Mouse (Mus musculus) MEL (cell line): ENCODE measurements around the gene Cxcr6. TPM values are rescaled to one million over a fixed set of nuclear protein-coding genes. Genes with fewer than 3 reads are reported as not detected.

Source experiments
- DNase-seq: peaks from one replicate; pipeline ENCODE4 v3.0.0; 2011; ENCODE audit warnings: low read depth, low spot score
- H3K27ac ChIP-seq: 2 replicates; pipeline ENCODE4 v1.5.1; 2012; ENCODE audit warnings: low read depth, mild to moderate bottlenecking, control low read depth, low read length, moderate library complexity; ENCODE audit not compliant: control insufficient read depth
- H3K27me3 ChIP-seq, 2 experiments: fragments of 150-350 bp in 1 of 2; sonication (generic) in 1 of 2; 2 replicates each; pipeline ENCODE4 v1.6.1; 2012; ENCODE audit warnings: low read length in 2 of 2, mild to moderate bottlenecking in 2 of 2, improper control_type of control experiment in 1 of 2, moderate library complexity in 1 of 2; ENCODE audit not compliant: insufficient read depth in 2 of 2, control insufficient read depth in 1 of 2
- H3K36me3 ChIP-seq, 2 experiments: 2 replicates each; pipeline ENCODE4 v1.6.1; 2012 to 2014; ENCODE audit warnings: low read length in 2 of 2, improper control_type of control experiment in 1 of 2, inconsistent platforms in 1 of 2, mild to moderate bottlenecking in 1 of 2; ENCODE audit not compliant: insufficient read depth in 2 of 2, control insufficient read depth in 1 of 2
- H3K4me1 ChIP-seq, 2 experiments: fragments of 150-350 bp in 1 of 2; sonication (generic) in 1 of 2; 2 replicates each; pipeline ENCODE4 v1.6.1; 2012; ENCODE audit warnings: low read length in 2 of 2, improper control_type of control experiment in 1 of 2, mild to moderate bottlenecking in 1 of 2; ENCODE audit not compliant: insufficient read depth in 2 of 2, control insufficient read depth in 1 of 2
- H3K4me3 ChIP-seq, 2 experiments: fragments of 150-350 bp in 1 of 2; sonication (generic) in 1 of 2; 2 replicates each; pipeline ENCODE4 v1.5.1; 2012; ENCODE audit warnings: low read depth in 2 of 2, low read length in 2 of 2, mild to moderate bottlenecking in 2 of 2, moderate library complexity in 2 of 2, control low read depth in 1 of 2, improper control_type of control experiment in 1 of 2; ENCODE audit not compliant: control insufficient read depth in 1 of 2, insufficient read depth in 1 of 2
- H3K79me2 ChIP-seq: 2 replicates; pipeline ENCODE4 v1.6.1; 2012; ENCODE audit warnings: mild to moderate bottlenecking, low read length, moderate library complexity; ENCODE audit not compliant: control insufficient read depth, poor library complexity, insufficient read depth
- H3K9ac ChIP-seq: 2 replicates; pipeline ENCODE4 v1.6.1; 2012; ENCODE audit warnings: low read depth, mild to moderate bottlenecking, control low read depth, low read length, moderate library complexity; ENCODE audit not compliant: control insufficient read depth, poor library complexity, severe bottlenecking
- H3K9me3 ChIP-seq: fragments of 150-350 bp; sonication (generic); replicated peaks from 2 replicates; pipeline ENCODE4 v1.6.1; 2012; ENCODE audit warnings: mild to moderate bottlenecking, low read length, improper control_type of control experiment, moderate library complexity; ENCODE audit not compliant: insufficient read depth
- CHD1 ChIP-seq: IDR thresholded peaks from 2 replicates; pipeline ENCODE4 v1.6.1; 2012; ENCODE audit warnings: low read depth, mild to moderate bottlenecking, inconsistent platforms, low read length, improper control_type of control experiment
- CHD2 ChIP-seq: IDR thresholded peaks from 2 replicates; pipeline ENCODE4 v1.6.1; 2011; ENCODE audit warnings: low read length, improper control_type of control experiment
- CTCF ChIP-seq, 3 experiments: IDR thresholded peaks in 2 of 3; conservative IDR thresholded peaks in 1 of 3; 2 replicates each; pipeline ENCODE4 v1.5.1; 2011 to 2012; ENCODE audit warnings: low read length in 3 of 3, low read depth in 2 of 3, mild to moderate bottlenecking in 2 of 3, improper control_type of control experiment in 1 of 3, inconsistent platforms in 1 of 3, mixed read lengths in 1 of 3, moderate library complexity in 1 of 3; ENCODE audit not compliant: control insufficient read depth in 1 of 3, insufficient read depth in 1 of 3, poor library complexity in 1 of 3, severe bottlenecking in 1 of 3
- E2F4 ChIP-seq: IDR thresholded peaks from 2 replicates; pipeline ENCODE4 v1.6.1; 2011; ENCODE audit warnings: low read depth, low read length, improper control_type of control experiment, borderline replicate concordance
- ELF1 ChIP-seq: IDR thresholded peaks from 2 replicates; pipeline ENCODE4 v1.6.1; 2014; ENCODE audit warnings: low read depth, mild to moderate bottlenecking, inconsistent platforms, low read length, improper control_type of control experiment, moderate library complexity
- ETS1 ChIP-seq: IDR thresholded peaks from 2 replicates; pipeline ENCODE4 v1.6.1; 2012; ENCODE audit warnings: low read depth, mild to moderate bottlenecking, inconsistent platforms, low read length, improper control_type of control experiment, moderate library complexity
- GATA1 ChIP-seq: IDR thresholded peaks from 2 replicates; pipeline ENCODE4 v1.6.1; 2011; ENCODE audit warnings: low read depth, low read length, improper control_type of control experiment
- HCFC1 ChIP-seq: IDR thresholded peaks from 2 replicates; pipeline ENCODE4 v1.6.1; 2012; ENCODE audit warnings: low read depth, mild to moderate bottlenecking, inconsistent platforms, low read length, improper control_type of control experiment, moderate library complexity
- KAT2A ChIP-seq: conservative IDR thresholded peaks from 2 replicates; pipeline ENCODE4 v1.6.1; 2012; ENCODE audit warnings: low read depth, low read length, improper control_type of control experiment, inconsistent platforms
- MAFK ChIP-seq: IDR thresholded peaks from 2 replicates; pipeline ENCODE4 v1.6.1; 2011; ENCODE audit warnings: low read depth, mild to moderate bottlenecking, low read length, improper control_type of control experiment, borderline replicate concordance
- MAX ChIP-seq: IDR thresholded peaks from 2 replicates; pipeline ENCODE4 v1.6.1; 2011; ENCODE audit warnings: low read length, improper control_type of control experiment
- MEF2A ChIP-seq: IDR thresholded peaks from 2 replicates; pipeline ENCODE4 v1.6.1; 2014; ENCODE audit warnings: low read depth, mild to moderate bottlenecking, inconsistent platforms, low read length, improper control_type of control experiment; ENCODE audit not compliant: poor library complexity, insufficient replicate concordance, severe bottlenecking; ENCODE audit errors: extremely low read depth
- MYB ChIP-seq: IDR thresholded peaks from 2 replicates; pipeline ENCODE4 v1.6.1; 2011; ENCODE audit warnings: mild to moderate bottlenecking, low read depth, low read length, improper control_type of control experiment
- MYC ChIP-seq: IDR thresholded peaks from 2 replicates; pipeline ENCODE4 v1.6.1; 2011; ENCODE audit warnings: low read depth, mild to moderate bottlenecking, low read length, improper control_type of control experiment, moderate library complexity
- RAD21 ChIP-seq: IDR thresholded peaks from 2 replicates; pipeline ENCODE4 v1.6.1; 2011; ENCODE audit warnings: mild to moderate bottlenecking, low read depth, low read length, improper control_type of control experiment
- RCOR1 ChIP-seq: IDR thresholded peaks from 2 replicates; pipeline ENCODE4 v1.6.1; 2012; ENCODE audit warnings: low read depth, mild to moderate bottlenecking, inconsistent platforms, low read length, improper control_type of control experiment
- SMC3 ChIP-seq: IDR thresholded peaks from 2 replicates; pipeline ENCODE4 v1.6.1; 2011; ENCODE audit warnings: low read depth, low read length, improper control_type of control experiment
- TBP ChIP-seq: IDR thresholded peaks from 2 replicates; pipeline ENCODE4 v1.8.0; 2011; ENCODE audit warnings: low read depth, low read length, improper control_type of control experiment
- TCF12 ChIP-seq: IDR thresholded peaks from 2 replicates; pipeline ENCODE4 v1.6.1; 2014; ENCODE audit warnings: low read depth, mild to moderate bottlenecking, inconsistent platforms, low read length, improper control_type of control experiment, moderate library complexity
- ZC3H11A ChIP-seq: IDR thresholded peaks from 2 replicates; pipeline ENCODE4 v1.6.1; 2012; ENCODE audit warnings: low read depth, mild to moderate bottlenecking, inconsistent platforms, low read length, improper control_type of control experiment
- ZNF384 ChIP-seq: IDR thresholded peaks from 2 replicates; pipeline ENCODE4 v1.6.1; 2012; ENCODE audit warnings: low read depth, mild to moderate bottlenecking, inconsistent platforms, low read length, improper control_type of control experiment
- polyA plus RNA-seq, 2 experiments: library from polyadenylated mRNA; stranded (reverse) in 1 of 2; unstranded in 1 of 2; fragments of >175 nt in 1 of 2; fragments of >200 nt in 1 of 2; gene quantifications; 2 replicates each; pipeline versions ENCODE4 v1.2.1 to v1.2.4; 2012; ENCODE audit warnings: low replicate concordance in 2 of 2, low read depth in 1 of 2; ENCODE audit not compliant: insufficient read length in 2 of 2, insufficient read depth in 1 of 2, missing spikeins in 1 of 2
- total RNA-seq: library from RNA; depleted of rRNA; stranded (reverse); fragments of 300-350 nt; gene quantifications from 2 replicates; pipeline ENCODE4 v1.2.3, GENCODE M21; 2012; rRNA removed

The Cxcr6 gene
- total RNA-seq (not detected in 2 replicates), polyA plus RNA-seq (under 1 TPM in 1 of 2 experiments, not detected in 1; 0.04 TPM)

- Histone ChIP-seq H3K4me1 (peaks cover 0 to 2% of the 10 kb centered on the region in 2 experiments; a peak in 2 of 4 replicates), H3K27ac (no peak within 1 kb of the TSS), H3K9me3 (no peaks in the 10 kb centered on the region), H3K4me3 (no peak within 1 kb of the TSS), H3K36me3 (peaks cover 2 to 3% of the 10 kb centered on the region in 2 experiments; a peak in 3 of 4 replicates), H3K79me2 (no peaks in the 10 kb centered on the region), H3K27me3 (no peaks in the 10 kb centered on the region), H3K9ac (no peak within 1 kb of the TSS)
- DNase-seq, result no peak
- TF ChIP-seq TCF12, result no peak
- TF ChIP-seq TBP, result no peak
- no peak for TF ChIP-seq MEF2A
- no peak for TF ChIP-seq RAD21
- no peak for TF ChIP-seq MAX
Observed at GRCm38 (mm10) chr9:123806267-123806666, at the start of gene Cxcr6. TSS of gene Cxcr6 (plus strand) at chr9:123806475.

- DNase-seq, result peak; percentile 4
- no peak overlapping the region for H3K4me3 ChIP-seq
- no peaks in the 10 kb centered on the region for H3K9me3 ChIP-seq
- H3K27ac ChIP-seq, result no peak overlapping the region
- H3K27me3 ChIP-seq, result no peaks in the 10 kb centered on the region
- TF ChIP-seq CHD2 (no peak), ETS1 (no peak)
- H3K79me2 ChIP-seq, result no peaks in the 10 kb centered on the region
- peaks cover 0 to 5% of the 10 kb centered on the region in 2 experiments; a peak in 2 of 4 replicates for H3K36me3 ChIP-seq
- H3K9ac ChIP-seq, result no peak overlapping the region
- peaks cover 0 to 6% of the 10 kb centered on the region in 2 experiments; a peak in 1 of 4 replicates for H3K4me1 ChIP-seq
Observed at GRCm38 (mm10) chr9:123756752-123757151, 49.5 kb upstream of the Cxcr6 start.

- DNase-seq, result no peak
Observed at GRCm38 (mm10) chr9:123757326-123757725, 48.9 kb upstream of the Cxcr6 start.

GRCm38 (mm10) chr9:123758156-123758555 lies 48.1 kb upstream of the Cxcr6 start:
- Histone ChIP-seq H3K79me2 (no peaks in the 10 kb centered on the region), H3K9me3 (no peaks in the 10 kb centered on the region)
- no peak for DNase-seq
- TF ChIP-seq CHD1, result no peak
- TF ChIP-seq MAFK, result no peak
- no peak for TF ChIP-seq TBP
- TF ChIP-seq E2F4, result no peak
- no peak for TF ChIP-seq HCFC1
- no peak for TF ChIP-seq RCOR1
- TF ChIP-seq KAT2A, result no peak
- no peak for TF ChIP-seq GATA1
- no peak for TF ChIP-seq TCF12
- TF ChIP-seq CTCF (IDR thresholded peaks at IDR 0.05 in 2 of 3, conservative IDR thresholded peaks at IDR 0.05 in 1 of 3; ENCODE audit: control insufficient read depth in 1 of 3, insufficient read depth in 1 of 3, low read depth in 2 of 3, low read length in 3 of 3, poor library complexity in 1 of 3, severe bottlenecking in 1 of 3), result no peak
- TF ChIP-seq SMC3, result no peak
- no peak for TF ChIP-seq ZNF384
- no peak for TF ChIP-seq MYC
- no peak for TF ChIP-seq ZC3H11A
- no peak for TF ChIP-seq MEF2A

More at GRCm38 (mm10) chr9:123757326-123757725, 48.9 kb upstream of the Cxcr6 start:
- H3K27ac ChIP-seq, result no peak overlapping the region
- no peaks in the 10 kb centered on the region for H3K9me3 ChIP-seq
- no peaks in the 10 kb centered on the region for H3K79me2 ChIP-seq
- H3K4me1 ChIP-seq, result peaks cover 0 to 6% of the 10 kb centered on the region in 2 experiments; a peak in 1 of 4 replicates
- no peak overlapping the region for H3K9ac ChIP-seq
- H3K36me3 ChIP-seq, result peaks cover 0 to 5% of the 10 kb centered on the region in 2 experiments; a peak in 2 of 4 replicates
- no peaks in the 10 kb centered on the region for H3K27me3 ChIP-seq
- H3K4me3 ChIP-seq, result no peak overlapping the region
- no peak for TF ChIP-seq ELF1
- TF ChIP-seq SMC3, result no peak
- no peak for TF ChIP-seq MYB

More at GRCm38 (mm10) chr9:123758156-123758555, 48.1 kb upstream of the Cxcr6 start:
- no peak overlapping the region for H3K4me3 ChIP-seq
- H3K27ac ChIP-seq, result no peak overlapping the region
- peaks cover 0 to 5% of the 10 kb centered on the region in 2 experiments; a peak in 2 of 4 replicates for H3K36me3 ChIP-seq
- no peaks in the 10 kb centered on the region for H3K27me3 ChIP-seq
- no peak overlapping the region for H3K9ac ChIP-seq
- peaks cover 0 to 6% of the 10 kb centered on the region in 2 experiments; a peak in 1 of 4 replicates for H3K4me1 ChIP-seq
